Mouse (Mus musculus) adrenal gland, adult 10 weeks (tissue): ENCODE data around the gene Aox3. TPM values are rescaled to one million over a fixed set of nuclear protein-coding genes. Genes with fewer than 3 reads are reported as not detected.

ENCODE experiments used
- polyA plus RNA-seq: library from polyadenylated mRNA; stranded (reverse); fragments of 350-450 nt; fragmentation: Illumina TruSeq; extraction: RNeasy Lipid Tissue Mini Kit (QIAGEN cat#74804); gene quantifications from one replicate; pipeline ENCODE4 v1.2.3, GENCODE M21; 2014; ENCODE audit warnings: low read depth, low replicate concordance

Gene Aox3
- polyA plus RNA-seq, result 4.4 TPM

GRCm38 (mm10) chr1:58112880-58113279, at the start of gene Aox3:
TSS of gene Aox3 (plus strand) at chr1:58113130.

DNA sequence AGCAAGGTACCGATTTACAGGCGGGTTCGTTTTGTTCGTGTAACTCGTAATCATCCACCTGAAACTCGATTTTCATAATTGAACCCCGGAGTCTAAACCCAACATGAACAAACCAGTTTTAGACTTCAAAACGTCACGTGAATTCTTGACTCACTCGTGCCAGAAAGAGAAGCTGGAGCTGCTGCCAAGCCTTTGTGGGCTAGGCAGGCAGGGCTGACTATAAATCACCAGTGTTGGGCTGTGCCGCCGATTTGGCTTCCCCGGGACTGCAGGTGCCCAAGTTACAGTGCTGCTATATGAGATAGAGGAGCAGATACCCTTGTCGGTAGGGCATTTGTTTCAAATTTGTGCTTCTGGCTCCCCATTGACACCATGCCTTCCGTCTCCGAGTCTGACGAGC, 97.3 kb downstream of the Aox3 start, which contains the start of gene Aox4:
Aox4 (plus strand) TSS at position 195 of the 400 bp plus-strand sequence.

Other genes starting within 250 kb of the Aox3 start
- gene Sgo2a, start 117.2 kb upstream of the Aox3 start, polyA plus RNA-seq, result 4.7 TPM
- gene Kctd18, start 94.2 kb upstream of the Aox3 start, polyA plus RNA-seq, result 25.0 TPM
- 48.0 TPM for gene Aox1, start 83.2 kb upstream of the Aox3 start, polyA plus RNA-seq
- not detected for gene Aox4, start 97.3 kb downstream of the Aox3 start, polyA plus RNA-seq
- gene Aox2, start 165.2 kb downstream of the Aox3 start, polyA plus RNA-seq, result 1.1 TPM